Mouse (Mus musculus) left cerebral cortex, adult 9 months (tissue): ENCODE data around the gene Rmnd1.
"Not testable (repeated sequence)": the region's sequence is repeated elsewhere in the genome, so short reads cannot be mapped to it uniquely, and the experiment has no call there.

Source experiments
- DNase-seq, 2 experiments: peaks; one replicate each; pipeline ENCODE4 v3.0.0; 2022; ENCODE audit warnings: low spot score in 2 of 2

Rmnd1 gene

GRCm38 (mm10) chr10:4432123-4432931 lies at the start of gene Rmnd1, which contains the start of gene Armt1:
Rmnd1 (minus strand) TSS chr10:4432388.
Armt1 (plus strand) TSS chr10:4432467.
- peak; percentile 88 to 90 for DNase-seq

DNA sequence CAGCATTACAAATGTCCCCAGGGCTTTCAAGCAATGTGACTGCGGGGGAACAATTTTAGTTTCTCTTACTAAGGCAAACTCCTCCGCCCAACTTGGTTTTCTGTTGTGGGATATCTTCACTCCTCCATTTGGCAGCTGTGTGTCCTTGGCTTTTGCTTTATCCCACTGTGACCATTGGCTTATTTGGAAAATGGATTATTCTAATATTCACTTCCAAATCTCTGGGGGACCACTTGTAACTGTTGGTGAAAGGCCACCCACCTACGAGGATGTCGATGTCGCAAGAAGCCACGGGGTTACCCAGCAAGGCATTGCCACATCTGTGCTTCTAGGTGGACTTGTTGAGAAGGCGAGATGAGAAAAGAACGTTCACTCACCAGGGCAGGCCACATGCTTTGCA lies 49.5 kb upstream of the Rmnd1 start:
- no peak for DNase-seq

DNA sequence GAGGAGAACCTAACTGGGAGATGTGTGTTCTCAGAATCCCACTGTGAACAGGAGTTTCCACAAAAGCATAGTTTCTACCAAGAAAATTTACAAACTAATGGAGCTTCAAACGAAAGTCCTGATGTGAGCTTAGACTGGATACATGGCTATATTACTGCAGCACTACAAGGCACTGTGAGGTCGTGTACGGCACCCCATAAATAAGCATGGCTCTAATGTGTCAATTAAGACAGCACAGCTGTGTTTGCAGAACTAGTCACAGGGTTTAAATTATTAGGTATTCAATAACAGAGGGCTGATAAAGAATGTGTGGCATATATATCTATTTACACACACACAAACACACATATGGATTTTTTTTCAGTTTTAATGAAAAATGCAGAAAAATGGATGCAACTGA lies 48.7 kb upstream of the Rmnd1 start:
- DNase-seq, result no peak

DNA sequence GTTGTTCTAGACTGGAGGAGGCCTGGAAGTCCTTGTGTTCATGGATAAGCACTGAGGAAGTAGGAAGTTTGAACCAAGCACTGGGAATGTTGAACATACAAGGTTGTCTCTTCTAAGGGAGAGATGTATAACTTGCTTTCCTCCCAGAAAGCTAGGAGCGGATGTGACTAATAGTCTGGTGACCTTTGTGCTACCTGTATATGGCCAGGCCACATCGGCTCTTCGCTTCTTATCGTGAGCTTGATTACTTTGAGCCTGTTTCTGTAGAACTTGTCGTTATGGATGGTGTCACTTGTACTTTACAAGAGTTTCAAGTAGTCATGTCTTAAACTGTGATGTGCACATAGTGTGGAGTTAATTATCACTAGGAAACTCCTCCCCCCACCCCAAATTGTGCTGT lies 44.4 kb upstream of the Rmnd1 start:
- no peak for DNase-seq

GRCm38 (mm10) chr10:4475431-4475830 lies 43.2 kb upstream of the Rmnd1 start:
- DNase-seq, result no peak

DNA sequence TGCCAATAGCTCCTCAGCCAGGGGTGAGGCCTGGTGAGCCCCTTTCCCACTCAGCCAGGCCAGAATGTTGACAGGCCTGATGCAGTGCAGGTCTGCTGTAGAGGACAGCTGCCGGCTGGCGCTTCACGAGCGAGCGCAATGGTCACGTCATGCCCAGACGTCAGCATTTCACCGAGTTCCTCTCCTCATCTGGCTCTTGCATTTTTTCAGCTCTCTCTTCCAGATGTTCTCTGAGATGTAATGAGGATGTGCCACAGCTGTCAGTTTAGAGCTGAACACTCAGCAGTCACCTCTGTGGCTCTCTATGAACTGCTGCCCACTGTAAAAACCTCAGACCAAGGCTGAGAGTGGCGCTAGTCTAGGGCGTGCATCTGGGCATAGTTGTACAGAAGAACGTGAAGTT lies 41.4 kb upstream of the Rmnd1 start:
- DNase-seq, result no peak

DNA sequence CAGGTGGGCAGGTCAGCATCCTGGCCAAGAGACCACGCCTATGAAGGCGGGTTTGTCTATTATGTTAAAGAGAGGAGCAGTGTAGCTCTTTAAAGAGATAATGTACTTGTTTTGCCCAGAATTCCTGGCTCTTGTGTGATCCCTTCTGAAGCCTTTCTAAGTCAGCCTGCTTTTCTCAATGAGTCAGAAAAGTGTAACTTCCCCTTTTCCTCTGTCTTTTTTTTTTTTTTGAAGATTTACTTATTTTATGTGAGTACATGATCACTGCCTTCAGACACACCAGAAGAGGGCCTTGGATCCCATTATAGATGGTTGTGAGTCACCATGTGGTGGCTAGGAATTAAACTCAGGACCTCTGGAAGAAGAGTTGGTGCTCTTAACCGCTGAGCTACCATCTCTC lies 37.2 kb upstream of the Rmnd1 start:
- DNase-seq, result no peak

- no peak for DNase-seq
Measured at GRCm38 (mm10) chr10:4465799-4466198, 33.6 kb upstream of the Rmnd1 start.

DNA sequence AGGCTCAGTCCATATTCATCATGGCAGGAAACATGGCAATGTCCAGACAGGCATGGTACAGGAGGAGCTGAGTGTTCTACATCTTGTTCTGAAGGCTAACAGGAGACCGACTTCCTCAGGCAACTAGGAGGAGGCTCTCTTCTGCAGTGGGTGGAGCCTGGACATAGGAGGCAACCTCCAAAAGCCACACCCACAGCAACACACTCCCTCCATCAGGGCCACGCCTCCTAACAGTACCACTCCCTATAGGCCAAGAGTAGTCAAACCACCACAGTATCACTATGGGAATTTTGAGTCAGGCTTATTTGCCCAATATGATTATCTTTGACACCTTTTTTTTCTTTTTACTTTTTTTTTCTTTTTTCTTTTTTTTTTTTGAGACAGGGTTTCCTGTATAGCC lies 28.0 kb upstream of the Rmnd1 start:
- no peak for DNase-seq

DNA sequence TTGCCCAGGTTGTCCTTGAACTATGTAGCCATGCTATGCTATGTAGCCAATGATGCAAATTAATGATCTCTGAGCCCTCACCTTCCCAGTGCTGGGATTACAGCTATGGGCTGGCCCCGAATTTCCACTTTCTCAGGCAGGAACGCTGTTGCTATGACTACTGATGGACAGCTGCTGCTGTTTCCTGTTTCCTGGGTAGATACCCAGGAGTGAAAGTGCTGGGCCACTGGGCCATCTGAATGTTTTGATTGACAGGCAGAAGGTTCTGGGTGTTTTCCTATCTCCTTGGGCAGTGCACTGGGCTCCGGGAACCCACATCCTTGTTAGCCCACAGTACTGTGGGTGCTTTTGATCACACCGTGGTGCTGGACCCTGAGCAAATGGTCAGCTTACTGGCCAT lies 24.2 kb upstream of the Rmnd1 start:
- no peak for DNase-seq

- no peak for DNase-seq
Measured at GRCm38 (mm10) chr10:4435416-4435815, 3.2 kb upstream of the Rmnd1 start.

GRCm38 (mm10) chr10:4433871-4434270 lies 1.7 kb upstream of the Rmnd1 start:
- not testable (repeated sequence) for DNase-seq

- DNase-seq, result no peak
Measured at GRCm38 (mm10) chr10:4432996-4433755, 988 bp upstream of the Rmnd1 start.

GRCm38 (mm10) chr10:4431746-4432122 lies 454 bp downstream of the Rmnd1 start:
- no peak for DNase-seq

DNA sequence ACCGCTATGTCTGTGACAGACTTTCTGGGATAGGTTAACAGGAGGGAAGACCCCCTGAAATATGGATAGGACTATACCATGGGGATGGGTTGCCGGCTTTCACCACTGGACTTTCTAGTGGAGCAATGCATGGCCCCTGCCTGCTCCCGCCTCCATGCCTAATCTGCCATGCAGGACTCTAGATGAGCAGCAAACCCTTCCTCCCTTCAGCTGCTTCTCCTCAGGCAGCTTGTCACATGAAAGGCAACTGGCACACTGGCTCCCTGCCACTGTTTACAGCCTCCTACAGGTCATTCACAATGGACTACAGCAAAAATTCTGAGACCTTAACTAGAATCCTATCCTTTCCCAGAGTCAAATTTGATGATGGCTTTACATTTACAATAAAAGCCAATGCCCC lies 1.4 kb downstream of the Rmnd1 start:
- peak in 1 of 2 experiments; percentile 19 for DNase-seq

GRCm38 (mm10) chr10:4430399-4430798 lies 1.8 kb downstream of the Rmnd1 start:
- DNase-seq, result no peak

- no peak for DNase-seq
Measured at GRCm38 (mm10) chr10:4425245-4425644, 6.9 kb downstream of the Rmnd1 start.

GRCm38 (mm10) chr10:4407191-4407590 lies 25.0 kb downstream of the Rmnd1 start:
- no peak for DNase-seq

DNA sequence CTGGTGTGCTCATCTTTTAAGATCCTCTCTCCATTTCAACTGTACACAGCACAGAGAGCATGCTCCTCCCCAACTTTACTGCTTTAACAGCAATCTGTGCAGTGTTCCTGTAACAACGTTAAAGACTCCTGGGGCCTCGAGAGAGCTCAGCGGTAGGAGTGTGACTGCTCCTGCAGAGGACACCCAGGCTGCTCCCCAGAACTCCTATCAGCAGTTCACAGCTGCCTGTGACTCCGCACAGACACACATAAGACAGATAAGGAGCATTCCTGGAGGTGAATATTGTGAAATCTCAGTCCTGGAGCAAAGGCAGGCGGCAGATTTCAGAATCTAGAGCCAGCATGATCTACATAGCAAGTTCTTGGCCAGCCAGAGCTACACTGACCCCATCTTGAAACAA lies 26.7 kb downstream of the Rmnd1 start:
- no peak for DNase-seq

- no peak for DNase-seq
Measured at GRCm38 (mm10) chr10:4404895-4405491, 27.2 kb downstream of the Rmnd1 start.

DNA sequence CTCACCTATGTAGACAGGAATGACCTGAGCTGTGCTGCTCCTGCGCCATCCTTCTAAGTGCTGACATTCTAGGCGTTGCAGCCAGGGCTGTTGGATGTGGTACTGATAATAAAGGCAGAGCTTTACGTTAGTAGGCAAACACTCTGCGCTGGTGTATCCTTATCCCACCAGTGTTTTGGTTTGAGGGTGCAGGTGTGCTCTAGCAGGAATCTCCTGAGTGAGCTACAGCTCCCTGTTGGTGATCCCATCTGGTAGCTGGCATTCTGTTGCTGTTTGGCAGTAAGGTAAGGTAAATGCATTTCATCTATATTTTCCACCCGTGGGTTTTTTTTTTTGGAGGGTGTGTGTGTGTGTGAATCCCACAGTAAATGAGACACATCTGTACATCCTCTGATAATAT lies 34.1 kb downstream of the Rmnd1 start:
- no peak for DNase-seq

DNA sequence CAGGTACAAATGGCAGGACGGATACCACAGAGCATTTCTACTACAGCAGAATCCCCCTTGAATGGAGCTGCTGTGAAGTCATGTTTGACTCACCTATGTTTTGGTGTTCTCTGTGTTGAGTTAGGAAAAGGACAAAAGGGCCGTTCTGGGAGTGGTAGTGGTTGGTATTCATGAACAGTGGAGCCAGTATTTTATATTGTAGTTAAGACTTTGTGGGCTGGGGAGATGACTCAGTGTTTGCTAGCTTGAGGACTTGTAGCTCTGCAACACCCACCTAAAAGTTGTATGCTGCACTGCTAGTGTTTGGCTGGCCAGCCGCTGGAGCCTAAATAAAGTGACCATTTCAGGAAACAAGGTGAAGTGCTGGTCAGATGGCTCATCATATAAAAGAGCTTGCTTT lies 36.9 kb downstream of the Rmnd1 start:
- DNase-seq, result no peak

DNA sequence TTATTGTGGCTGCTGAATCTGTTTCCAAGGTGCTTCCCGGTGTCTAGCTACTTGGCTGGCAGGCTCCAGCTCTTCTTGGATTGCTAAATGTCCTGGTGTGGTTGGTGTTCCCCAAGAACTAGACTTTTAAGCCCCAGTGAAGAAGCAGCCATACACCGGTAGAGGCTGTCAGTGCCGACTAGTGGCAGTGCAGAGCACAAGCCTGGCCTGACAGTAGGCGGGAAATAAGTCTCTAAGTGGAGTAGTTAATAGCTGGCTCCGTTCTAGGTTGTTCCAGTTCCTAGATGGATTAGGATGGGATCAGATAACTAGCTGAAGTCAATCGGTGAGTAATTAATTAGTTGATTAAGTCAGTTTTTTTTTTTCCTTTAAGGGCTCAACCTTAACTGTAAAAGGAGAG lies 40.3 kb downstream of the Rmnd1 start:
- no peak for DNase-seq
